In genomic region chr12:104765761-104766160, GRCm38 (mm10) we compare ENCODE assay signal across 28 mouse cellular contexts. TPM values are rescaled to one million over a fixed set of nuclear protein-coding genes. Genes with fewer than 3 reads are reported as not detected.
DNase-seq lines count a peak whose midpoint lies in the region; ATAC-seq and TF ChIP-seq lines count a peak whose summit lies in the region.
"Had no signal": no experiment of that assay in that cellular context is flagged by ENCODE, and none has a peak within 500 bp of the region (broad histone marks: within the 10 kb centered on the region; RNA-seq: fewer than 3 reads in every experiment).

No protein-coding gene starts in this region.

- peak; percentile 41 to 77 for DNase-seq in heart, adult 18-20 months
- peak; percentile 73 for DNase-seq in gastrocnemius, adult 2 months
- DNase-seq in gastrocnemius, postnatal 36 days, result peak; percentile 31 to 61
- DNase-seq in heart, postnatal 25 days (ENCODE audit: low spot score), result peak; percentile 42
- DNase-seq in left cerebral cortex, adult 8-10 months (ENCODE audit: low spot score in 2 of 2), result no peak
- no peak for DNase-seq in kidney, postnatal 10 days
- no peak for DNase-seq in urinary bladder, postnatal 36 days (ENCODE audit: low spot score in 2 of 2)
- DNase-seq: cerebellum, adult 8-10 months; cerebellum, postnatal 25 days; kidney, postnatal 25 days; left cerebral cortex, postnatal 4 days; liver; lung, embryonic 14.5 days; lung, postnatal 14 days; right cerebral cortex, postnatal 4 days; thymus, postnatal 14 days had no signal

- ATAC-seq in heart, embryonic 11.5 days (replicated peaks; ENCODE audit: insufficient number of reproducible peaks, low FRiP score, low TSS enrichment), result no peak
- ATAC-seq: forebrain, embryonic 13.5 days; intestine, postnatal 0 days; midbrain, embryonic 16.5 days had no signal

- H3K9me3 ChIP-seq in heart, embryonic 11.5 days (replicated peaks; ENCODE audit: control insufficient read depth, low read length), result no peaks in the 10 kb centered on the region
- H3K9me3 ChIP-seq: embryonic facial prominence, embryonic 10.5 days; embryonic facial prominence, embryonic 15.5 days; forebrain, embryonic 13.5 days; heart, embryonic 13.5 days; liver, embryonic 15.5 days; midbrain, embryonic 10.5 days; neural tube, embryonic 12.5 days had no signal

- WGBS in heart, embryonic 11.5 days (ENCODE audit: insufficient replicate concordance), result 78% methylated on average over 7 of the region's 7 CpGs

- H3K27ac ChIP-seq in heart, embryonic 11.5 days (ENCODE audit: low read depth, low read length), result no peak overlapping the region
- H3K27ac ChIP-seq in gastrocnemius, adult 2 months, result peak overlapping the region; percentile 62
- H3K27ac ChIP-seq: embryonic facial prominence, embryonic 10.5 days; embryonic facial prominence, embryonic 15.5 days; forebrain, embryonic 13.5 days; heart, embryonic 13.5 days; hindbrain, embryonic 14.5 days; liver, embryonic 15.5 days; midbrain, embryonic 10.5 days; neural tube, embryonic 12.5 days had no signal

- H3K4me1 ChIP-seq in heart, embryonic 11.5 days (ENCODE audit: control insufficient read depth, insufficient read depth, low read length), result no peaks in the 10 kb centered on the region
- H3K4me1 ChIP-seq: liver, embryonic 15.5 days had no signal

- H3K4me2 ChIP-seq in heart, embryonic 11.5 days, result no peak overlapping the region
- H3K4me2 ChIP-seq: embryonic facial prominence, embryonic 15.5 days; forebrain, embryonic 13.5 days; heart, embryonic 13.5 days; hindbrain, embryonic 14.5 days; liver, embryonic 15.5 days; lung, embryonic 14.5 days; neural tube, embryonic 12.5 days had no signal

- TF ChIP-seq CTCF in gastrocnemius, adult 2 months (IDR thresholded peaks at IDR 0.05), result no peak

- intact Hi-C loops in gastrocnemius, adult 2 months (cut with DNase I), result no loop called here
- intact Hi-C loops in gastrocnemius, postnatal 36 days (cut with DNase I), result no loop called here
- intact Hi-C loops in heart, postnatal 25 days (cut with DNase I), result loop anchor here (5.0 to 10.0 kb wide), 2 partner anchors 62 to 759 kb away; no protein-coding TSS in a partner anchor

- no peaks in the 10 kb centered on the region for H3K27me3 ChIP-seq in heart, embryonic 11.5 days (ENCODE audit: control insufficient read depth, insufficient read depth, low read length)
- H3K27me3 ChIP-seq: embryonic facial prominence, embryonic 15.5 days; forebrain, embryonic 13.5 days; heart, embryonic 13.5 days; liver, embryonic 15.5 days; neural tube, embryonic 12.5 days had no signal

- no peaks in the 10 kb centered on the region for H3K36me3 ChIP-seq in heart, embryonic 11.5 days (ENCODE audit: control insufficient read depth, insufficient read depth, low read length)
- H3K36me3 ChIP-seq: embryonic facial prominence, embryonic 10.5 days; embryonic facial prominence, embryonic 15.5 days; G1E; heart, embryonic 13.5 days; liver, embryonic 15.5 days; midbrain, embryonic 10.5 days; neural tube, embryonic 12.5 days had no signal

- H3K9ac ChIP-seq in heart, embryonic 11.5 days (ENCODE audit: low read depth, low read length), result no peak overlapping the region
- H3K9ac ChIP-seq: embryonic facial prominence, embryonic 15.5 days; forebrain, embryonic 13.5 days; heart, embryonic 13.5 days; hindbrain, embryonic 14.5 days; liver, embryonic 15.5 days; lung, embryonic 14.5 days; neural tube, embryonic 12.5 days had no signal

- H3K4me3 ChIP-seq in heart, embryonic 11.5 days (ENCODE audit: low read depth, low read length), result no peak overlapping the region
- H3K4me3 ChIP-seq in gastrocnemius, adult 2 months, result no peak overlapping the region
- H3K4me3 ChIP-seq: embryonic facial prominence, embryonic 10.5 days; embryonic facial prominence, embryonic 15.5 days; forebrain, embryonic 13.5 days; heart, embryonic 13.5 days; liver, embryonic 15.5 days; midbrain, embryonic 10.5 days; neural tube, embryonic 12.5 days had no signal

RNA-seq across cellular contexts. Expression of gene Dicer1, which starts 14.0 kb away (rescaled TPM):
- 10 to 100 TPM; 20.5 to 21.6 TPM for total RNA-seq in heart, adult 18-20 months (2021)
- 15.3 and 28.8 TPM in 2 replicates for polyA plus RNA-seq in heart, embryonic 11.5 days (2014; fragmentation: Nextera tagmentation; extraction: Ambion mirVana)
- 10 to 100 TPM; 35.0 to 38.0 TPM for total RNA-seq in gastrocnemius, adult 2 months (2021)
- 10 to 100 TPM; 29.9 to 34.9 TPM for total RNA-seq in gastrocnemius, postnatal 36 days (2021)
- 10 to 100 TPM; 25.2 to 27.7 TPM for total RNA-seq in heart, postnatal 25 days (2021)
- 10 to 100 TPM; 39.3 to 42.8 (median 40.4) TPM for total RNA-seq in left cerebral cortex, adult 8-10 months (2022)

Comparison
In these comparisons a context has a peak if more than half of its experiments do, and no peak if none do; other contexts are left out.
1. DNase-seq: peak in heart, adult 18-20 months (2 of 2), gastrocnemius, adult 2 months (single experiment), gastrocnemius, postnatal 36 days (2 of 2) and heart, postnatal 25 days (single experiment); none in left cerebral cortex, adult 8-10 months (0 of 2), kidney, postnatal 10 days (single experiment) and urinary bladder, postnatal 36 days (0 of 2).